Mouse (Mus musculus): ENCODE measurements around the gene Hydin. TPM values are rescaled to one million over a fixed set of nuclear protein-coding genes. Genes with fewer than 3 reads are reported as not detected.

Gene Hydin
- polyA plus RNA-seq, 1 experiment from 2014 or later = 0.52 TPM

DNA sequence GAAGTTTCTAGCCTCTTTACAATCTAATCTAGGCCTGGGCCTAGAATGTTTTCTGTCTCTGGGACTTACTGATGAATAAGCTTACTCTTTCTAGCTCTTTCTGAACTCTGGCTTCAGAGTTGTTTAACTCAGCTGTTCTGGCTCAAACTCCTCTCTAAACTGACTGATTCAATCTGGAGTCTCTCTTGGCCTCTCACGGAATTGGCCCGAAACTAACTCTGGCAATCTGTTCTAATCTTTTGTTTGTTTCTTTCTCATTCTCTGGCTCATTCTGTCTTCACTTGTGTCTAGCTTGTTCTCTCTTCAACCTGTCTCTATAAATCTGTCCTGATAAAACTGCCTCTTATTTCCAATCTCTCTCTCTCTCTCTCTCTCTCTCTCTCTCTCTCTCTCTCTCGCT lies 137.7 kb downstream of the Hydin start:
- no peak overlapping the region for H3K9ac ChIP-seq (replicated peaks; ENCODE audit: low read depth, low read length)
- H3K4me3 ChIP-seq (replicated peaks; ENCODE audit: low read length) = no peak overlapping the region
- H3K36me3 ChIP-seq (ENCODE audit: control insufficient read depth, insufficient read depth) = no peaks in the 10 kb centered on the region
- no peaks in the 10 kb centered on the region for H3K9me3 ChIP-seq (ENCODE audit: control insufficient read depth, low read length)
- H3K27ac ChIP-seq (ENCODE audit: low read length) = no peak overlapping the region
- WGBS = 60% methylated on average over 3 of the region's 3 CpGs
- H3K27me3 ChIP-seq (replicated peaks; ENCODE audit: control insufficient read depth, insufficient read depth, low read length) = no peaks in the 10 kb centered on the region
- no peak for ATAC-seq
- H3K4me2 ChIP-seq (ENCODE audit: low read length) = no peak overlapping the region
- no peaks in the 10 kb centered on the region for H3K4me1 ChIP-seq (replicated peaks; ENCODE audit: control insufficient read depth, insufficient read depth, low read length)

DNA sequence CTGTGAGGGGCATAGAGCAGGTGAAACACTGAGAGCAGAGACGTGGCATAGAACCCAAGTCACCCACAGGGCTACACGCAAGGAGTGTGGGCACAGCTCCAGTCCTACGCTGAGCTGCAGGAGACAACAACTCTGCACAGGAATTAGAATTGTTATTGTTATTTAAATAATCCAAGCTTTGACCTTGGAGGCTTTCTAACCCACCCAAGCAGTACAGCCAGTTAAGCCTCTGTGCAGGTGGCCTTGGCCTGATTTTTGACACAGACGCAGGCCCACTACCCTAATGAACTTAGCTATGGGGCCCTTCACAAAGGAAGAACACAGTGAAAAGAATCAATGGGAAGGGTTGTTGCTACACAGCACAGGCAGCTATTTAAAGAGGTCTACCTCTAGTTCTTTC lies 148.3 kb downstream of the Hydin start:
- Histone ChIP-seq H3K4me2 (ENCODE audit: low read length) (no peak overlapping the region), H3K27me3 (replicated peaks; ENCODE audit: control insufficient read depth, insufficient read depth, low read length) (no peaks in the 10 kb centered on the region), H3K27ac (ENCODE audit: low read length) (no peak overlapping the region), H3K4me3 (replicated peaks; ENCODE audit: low read length) (no peak overlapping the region), H3K9me3 (ENCODE audit: control insufficient read depth, low read length) (no peaks in the 10 kb centered on the region), H3K9ac (replicated peaks; ENCODE audit: low read depth, low read length) (no peak overlapping the region), H3K4me1 (replicated peaks; ENCODE audit: control insufficient read depth, insufficient read depth, low read length) (peaks cover 6% of the 10 kb centered on the region), H3K36me3 (ENCODE audit: control insufficient read depth, insufficient read depth) (no peaks in the 10 kb centered on the region)
- 31% methylated on average over 4 of the region's 4 CpGs for WGBS
- no peak for ATAC-seq

DNA sequence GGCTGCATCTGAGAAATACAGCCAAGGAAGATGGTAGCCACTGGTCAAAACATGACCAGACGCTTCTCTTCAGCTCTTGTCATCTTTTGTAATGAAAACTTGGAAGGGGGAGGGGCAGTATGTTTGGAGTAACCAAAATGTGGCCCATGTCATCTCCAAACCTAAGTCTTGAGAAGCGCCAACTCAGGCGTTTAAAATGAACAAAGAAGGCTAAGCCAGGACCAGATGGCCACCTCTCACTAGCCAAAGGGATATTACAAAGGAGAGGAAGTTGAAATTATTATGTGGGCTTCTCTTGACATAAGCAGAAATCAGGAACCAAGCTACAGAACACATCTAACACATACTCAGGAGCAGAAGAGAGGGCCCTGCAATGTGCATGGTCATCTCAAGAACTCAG lies 150.2 kb downstream of the Hydin start:
- Histone ChIP-seq H3K9me3 (ENCODE audit: control insufficient read depth, low read length) (no peaks in the 10 kb centered on the region), H3K4me3 (replicated peaks; ENCODE audit: low read length) (no peak overlapping the region), H3K4me1 (replicated peaks; ENCODE audit: control insufficient read depth, insufficient read depth, low read length) (peaks cover 6% of the 10 kb centered on the region), H3K9ac (replicated peaks; ENCODE audit: low read depth, low read length) (no peak overlapping the region), H3K27ac (ENCODE audit: low read length) (no peak overlapping the region), H3K27me3 (replicated peaks; ENCODE audit: control insufficient read depth, insufficient read depth, low read length) (no peaks in the 10 kb centered on the region), H3K4me2 (ENCODE audit: low read length) (no peak overlapping the region), H3K36me3 (ENCODE audit: control insufficient read depth, insufficient read depth) (no peaks in the 10 kb centered on the region)
- 87% methylated on average over 3 of the region's 3 CpGs for WGBS
- ATAC-seq = no peak

DNA sequence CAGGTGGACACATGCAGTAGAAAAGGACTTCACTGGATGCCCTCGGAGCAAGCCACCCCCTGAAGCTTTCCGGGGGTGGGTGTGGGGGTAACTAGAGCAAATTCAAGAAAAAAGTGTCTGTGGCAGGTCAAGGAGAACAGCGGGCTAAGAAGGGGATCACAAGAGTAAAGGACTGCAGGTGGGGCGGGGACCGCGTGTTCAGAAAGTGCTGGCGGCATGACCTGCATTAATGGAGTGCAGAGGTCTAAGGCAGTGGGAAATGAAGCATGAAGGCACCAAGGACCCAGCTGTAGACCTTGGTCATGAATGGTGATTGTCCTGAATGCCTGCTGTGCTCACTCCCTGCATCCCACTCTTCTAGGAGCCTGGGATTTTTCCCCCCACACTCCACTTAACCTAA lies 151.0 kb downstream of the Hydin start:
- Histone ChIP-seq H3K4me3 (replicated peaks; ENCODE audit: low read length) (no peak overlapping the region), H3K36me3 (ENCODE audit: control insufficient read depth, insufficient read depth) (no peaks in the 10 kb centered on the region), H3K9ac (replicated peaks; ENCODE audit: low read depth, low read length) (no peak overlapping the region), H3K27ac (ENCODE audit: low read length) (no peak overlapping the region), H3K27me3 (replicated peaks; ENCODE audit: control insufficient read depth, insufficient read depth, low read length) (no peaks in the 10 kb centered on the region), H3K9me3 (ENCODE audit: control insufficient read depth, low read length) (no peaks in the 10 kb centered on the region), H3K4me2 (ENCODE audit: low read length) (no peak overlapping the region), H3K4me1 (replicated peaks; ENCODE audit: control insufficient read depth, insufficient read depth, low read length) (peaks cover 2% of the 10 kb centered on the region)
- 85% methylated on average over 7 of the region's 7 CpGs for WGBS
- no peak for ATAC-seq

DNA sequence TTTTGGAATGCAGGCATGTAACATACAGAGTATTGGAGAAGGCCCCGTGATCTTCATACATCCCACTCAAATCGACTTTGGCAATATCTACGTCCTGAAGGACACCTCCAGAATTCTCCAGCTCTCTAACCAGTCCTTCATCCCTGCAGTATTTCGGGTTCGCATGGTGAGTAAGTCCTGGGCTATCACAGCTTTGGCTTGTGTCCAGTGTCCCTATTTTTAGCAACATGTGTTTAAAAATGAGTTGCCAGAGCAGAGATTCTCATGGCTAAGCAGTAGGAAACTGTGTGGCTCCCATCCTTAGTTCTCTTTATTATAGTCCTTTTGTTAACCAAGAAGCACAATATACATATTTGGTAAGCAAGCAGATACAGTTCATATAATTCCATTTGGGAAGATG lies 152.9 kb downstream of the Hydin start:
- no peak overlapping the region for H3K4me3 ChIP-seq (replicated peaks; ENCODE audit: low read length)
- WGBS = 90% methylated on average over 5 of the region's 5 CpGs
- no peaks in the 10 kb centered on the region for H3K9me3 ChIP-seq (ENCODE audit: control insufficient read depth, low read length)
- H3K9ac ChIP-seq (replicated peaks; ENCODE audit: low read depth, low read length) = no peak overlapping the region
- H3K4me2 ChIP-seq (ENCODE audit: low read length) = no peak overlapping the region
- no peaks in the 10 kb centered on the region for H3K27me3 ChIP-seq (replicated peaks; ENCODE audit: control insufficient read depth, insufficient read depth, low read length)
- H3K27ac ChIP-seq (ENCODE audit: low read length) = no peak overlapping the region
- no peaks in the 10 kb centered on the region for H3K36me3 ChIP-seq (ENCODE audit: control insufficient read depth, insufficient read depth)
- no peaks in the 10 kb centered on the region for H3K4me1 ChIP-seq (replicated peaks; ENCODE audit: control insufficient read depth, insufficient read depth, low read length)
- no peak for ATAC-seq

DNA sequence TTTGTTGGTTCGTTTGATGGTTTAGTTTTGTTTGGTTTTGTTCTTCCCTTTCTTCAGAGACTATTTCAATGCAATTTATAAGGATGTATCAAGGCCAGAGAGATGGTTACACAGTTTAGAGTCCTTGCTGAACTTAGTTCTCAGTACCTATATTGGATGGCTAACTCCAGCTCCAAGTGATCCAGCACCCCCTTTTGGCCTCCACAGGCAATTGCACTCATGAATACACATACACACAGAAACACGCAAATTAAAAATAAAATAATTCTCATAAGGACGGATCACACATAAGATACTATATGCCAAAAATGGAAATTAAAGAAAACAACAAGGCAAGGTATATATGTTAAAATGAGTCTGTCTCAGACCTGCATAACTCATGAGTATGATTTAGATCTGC lies 153.4 kb downstream of the Hydin start:
- Histone ChIP-seq H3K9me3 (ENCODE audit: control insufficient read depth, low read length) (no peaks in the 10 kb centered on the region), H3K4me3 (replicated peaks; ENCODE audit: low read length) (no peak overlapping the region), H3K27me3 (replicated peaks; ENCODE audit: control insufficient read depth, insufficient read depth, low read length) (no peaks in the 10 kb centered on the region), H3K4me2 (ENCODE audit: low read length) (no peak overlapping the region), H3K27ac (ENCODE audit: low read length) (no peak overlapping the region), H3K36me3 (ENCODE audit: control insufficient read depth, insufficient read depth) (no peaks in the 10 kb centered on the region), H3K9ac (replicated peaks; ENCODE audit: low read depth, low read length) (no peak overlapping the region), H3K4me1 (replicated peaks; ENCODE audit: control insufficient read depth, insufficient read depth, low read length) (no peaks in the 10 kb centered on the region)
- no peak for ATAC-seq
- 93% methylated on average over 3 of the region's 3 CpGs for WGBS

DNA sequence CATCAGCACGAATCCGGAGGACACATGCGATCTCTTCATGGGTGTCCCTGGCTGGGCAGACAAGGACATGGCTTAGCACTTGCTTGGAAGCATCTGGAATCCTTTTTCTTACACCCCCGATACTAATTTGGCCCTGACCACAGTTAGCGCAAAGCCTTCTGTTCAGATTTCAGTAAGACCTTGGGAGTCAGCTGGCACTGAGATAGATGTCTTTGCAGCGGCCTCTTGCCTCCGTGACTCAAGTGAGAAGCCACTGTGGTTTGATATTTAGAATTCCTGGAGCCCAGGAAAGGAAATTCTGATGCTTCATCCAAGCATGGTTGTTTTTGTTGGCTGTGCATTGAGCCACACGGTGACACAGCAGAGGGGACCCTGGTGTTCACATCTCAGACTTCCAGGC lies 157.4 kb downstream of the Hydin start:
- Histone ChIP-seq H3K27me3 (replicated peaks; ENCODE audit: control insufficient read depth, insufficient read depth, low read length) (no peaks in the 10 kb centered on the region), H3K9ac (replicated peaks; ENCODE audit: low read depth, low read length) (no peak overlapping the region), H3K27ac (ENCODE audit: low read length) (no peak overlapping the region), H3K9me3 (ENCODE audit: control insufficient read depth, low read length) (no peaks in the 10 kb centered on the region), H3K4me1 (replicated peaks; ENCODE audit: control insufficient read depth, insufficient read depth, low read length) (no peaks in the 10 kb centered on the region), H3K36me3 (ENCODE audit: control insufficient read depth, insufficient read depth) (no peaks in the 10 kb centered on the region), H3K4me3 (replicated peaks; ENCODE audit: low read length) (no peak overlapping the region), H3K4me2 (ENCODE audit: low read length) (no peak overlapping the region)
- WGBS = 94% methylated on average over 8 of the region's 8 CpGs
- ATAC-seq = no peak

DNA sequence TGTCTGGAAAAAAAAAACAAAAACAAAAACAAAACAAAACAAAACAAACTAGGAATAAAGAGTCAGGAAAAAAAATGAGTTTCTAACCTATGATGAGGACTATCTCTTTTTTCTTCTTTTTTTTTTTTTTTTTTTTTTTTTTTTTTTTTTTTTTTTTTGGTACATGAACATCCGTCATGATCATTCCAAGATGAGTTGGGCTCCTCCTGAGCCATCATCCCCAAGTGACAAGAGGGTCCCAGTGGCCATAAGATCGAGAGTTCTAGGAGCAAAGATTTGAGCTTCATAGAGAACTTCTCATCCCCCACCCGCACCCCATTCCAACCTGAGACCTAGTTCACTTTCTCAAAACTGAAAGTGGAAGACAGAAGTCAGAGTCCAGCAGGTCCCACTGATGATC lies 164.6 kb downstream of the Hydin start:
- Histone ChIP-seq H3K9me3 (ENCODE audit: control insufficient read depth, low read length) (no peaks in the 10 kb centered on the region), H3K9ac (replicated peaks; ENCODE audit: low read depth, low read length) (no peak overlapping the region), H3K4me1 (replicated peaks; ENCODE audit: control insufficient read depth, insufficient read depth, low read length) (no peaks in the 10 kb centered on the region), H3K4me2 (ENCODE audit: low read length) (no peak overlapping the region), H3K27ac (ENCODE audit: low read length) (no peak overlapping the region), H3K4me3 (replicated peaks; ENCODE audit: low read length) (no peak overlapping the region), H3K36me3 (ENCODE audit: control insufficient read depth, insufficient read depth) (no peaks in the 10 kb centered on the region), H3K27me3 (replicated peaks; ENCODE audit: control insufficient read depth, insufficient read depth, low read length) (no peaks in the 10 kb centered on the region; the same call in 1 of the 2 replicates)
- WGBS = 86% methylated on average over 3 of the region's 3 CpGs
- no peak for ATAC-seq

DNA sequence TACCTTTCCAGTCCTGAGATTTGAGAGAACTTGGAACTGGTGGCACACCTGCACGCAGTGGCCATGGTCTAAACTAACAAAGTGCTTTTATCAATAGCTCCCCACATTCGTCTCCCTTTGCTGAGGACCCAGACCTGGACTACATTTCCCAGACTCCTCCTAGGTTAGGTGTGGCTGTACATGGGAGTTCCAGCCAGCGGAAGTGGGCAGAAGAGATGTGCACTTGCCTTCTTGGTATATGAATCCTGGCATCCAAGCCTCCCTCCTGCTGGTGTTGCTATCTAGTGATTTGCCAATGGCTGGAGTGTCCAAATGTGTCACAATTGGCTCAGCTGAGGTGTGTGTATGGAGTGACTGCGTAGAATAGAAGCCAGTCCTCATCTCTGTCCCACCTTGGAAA lies 173.8 kb downstream of the Hydin start:
- no peak overlapping the region for H3K4me2 ChIP-seq (ENCODE audit: low read length)
- ATAC-seq = no peak
- WGBS = 75% methylated on average over 4 of the region's 4 CpGs
- no peak overlapping the region for H3K4me3 ChIP-seq (replicated peaks; ENCODE audit: low read length)
- H3K4me1 ChIP-seq (replicated peaks; ENCODE audit: control insufficient read depth, insufficient read depth, low read length) = no peaks in the 10 kb centered on the region
- H3K27ac ChIP-seq (ENCODE audit: low read length) = no peak overlapping the region
- H3K36me3 ChIP-seq (ENCODE audit: control insufficient read depth, insufficient read depth) = no peaks in the 10 kb centered on the region
- H3K27me3 ChIP-seq (replicated peaks; ENCODE audit: control insufficient read depth, insufficient read depth, low read length) = no peaks in the 10 kb centered on the region
- no peaks in the 10 kb centered on the region for H3K9me3 ChIP-seq (ENCODE audit: control insufficient read depth, low read length)
- H3K9ac ChIP-seq (replicated peaks; ENCODE audit: low read depth, low read length) = no peak overlapping the region

DNA sequence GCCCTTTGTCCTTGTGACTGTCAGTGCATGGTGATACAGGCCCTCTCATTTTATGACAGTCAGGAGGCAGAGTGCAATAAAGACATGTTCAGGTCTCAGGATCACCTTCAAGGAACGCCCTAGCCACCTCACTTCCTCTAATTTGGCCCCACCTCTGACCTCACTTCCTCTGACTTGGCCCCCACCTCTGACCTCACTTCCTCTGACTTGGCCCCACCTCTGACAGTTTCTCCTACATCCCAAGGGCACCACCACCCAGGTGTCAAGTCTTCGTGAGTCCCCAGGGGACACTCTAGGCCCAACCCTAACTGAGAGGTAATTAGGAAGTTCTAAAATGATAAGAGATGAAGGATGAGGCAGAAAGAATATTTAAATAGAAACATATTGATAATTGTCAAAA lies 177.5 kb downstream of the Hydin start:
- no peak overlapping the region for H3K27ac ChIP-seq (ENCODE audit: low read length)
- H3K27me3 ChIP-seq (replicated peaks; ENCODE audit: control insufficient read depth, insufficient read depth, low read length) = no peaks in the 10 kb centered on the region
- no peak overlapping the region for H3K9ac ChIP-seq (replicated peaks; ENCODE audit: low read depth, low read length)
- no peak overlapping the region for H3K4me2 ChIP-seq (ENCODE audit: low read length)
- no peak overlapping the region for H3K4me3 ChIP-seq (replicated peaks; ENCODE audit: low read length)
- H3K4me1 ChIP-seq (replicated peaks; ENCODE audit: control insufficient read depth, insufficient read depth, low read length) = no peaks in the 10 kb centered on the region
- 87% methylated on average over 2 of the region's 2 CpGs for WGBS
- no peaks in the 10 kb centered on the region for H3K36me3 ChIP-seq (ENCODE audit: control insufficient read depth, insufficient read depth)
- no peaks in the 10 kb centered on the region for H3K9me3 ChIP-seq (ENCODE audit: control insufficient read depth, low read length)
- ATAC-seq = no peak

Measured in forebrain, embryonic 16.5 days (tissue).